Mouse (Mus musculus) G1E-ER4 (cell line): Measurements from ENCODE around the gene Furin. TPM values are rescaled to one million over a fixed set of nuclear protein-coding genes. Genes with fewer than 3 reads are reported as not detected.

ENCODE experiments used
- GATA1 ChIP-seq: IDR thresholded peaks from one replicate; pipeline ENCODE4 v1.8.0; 2012; ENCODE audit warnings: low read length, inconsistent platforms
- polyA plus RNA-seq: library from polyadenylated mRNA; stranded (reverse); fragments of >175 nt; gene quantifications from 2 replicates; pipeline ENCODE4 v1.2.3, GENCODE M21; 2012

Gene Furin
- polyA plus RNA-seq, 1 experiment, result 123 TPM

DNA sequence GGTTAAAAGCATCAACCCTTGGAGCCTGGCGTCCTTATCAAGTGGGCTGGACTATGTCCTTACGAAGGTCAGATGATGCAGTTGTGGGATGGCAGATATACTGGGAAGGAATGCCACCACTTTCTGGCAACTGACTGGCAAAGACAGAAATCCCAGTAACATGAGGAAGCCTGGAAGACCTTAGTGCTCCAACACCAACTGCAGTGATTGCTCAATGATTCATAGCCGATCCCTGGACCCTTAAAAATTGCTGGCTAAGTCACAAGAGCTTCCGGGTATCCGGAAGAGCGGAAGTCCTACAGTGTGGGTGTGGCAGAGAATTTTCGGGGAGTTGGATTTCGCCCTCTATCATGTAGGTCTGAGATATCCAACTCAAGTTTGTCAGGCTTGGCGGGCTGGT, 59.1 kb downstream of the Furin start:
- no peak for TF ChIP-seq GATA1

- no peak for TF ChIP-seq GATA1
Observed at GRCm38 (mm10) chr7:80343270-80344018, 61.8 kb downstream of the Furin start.

DNA sequence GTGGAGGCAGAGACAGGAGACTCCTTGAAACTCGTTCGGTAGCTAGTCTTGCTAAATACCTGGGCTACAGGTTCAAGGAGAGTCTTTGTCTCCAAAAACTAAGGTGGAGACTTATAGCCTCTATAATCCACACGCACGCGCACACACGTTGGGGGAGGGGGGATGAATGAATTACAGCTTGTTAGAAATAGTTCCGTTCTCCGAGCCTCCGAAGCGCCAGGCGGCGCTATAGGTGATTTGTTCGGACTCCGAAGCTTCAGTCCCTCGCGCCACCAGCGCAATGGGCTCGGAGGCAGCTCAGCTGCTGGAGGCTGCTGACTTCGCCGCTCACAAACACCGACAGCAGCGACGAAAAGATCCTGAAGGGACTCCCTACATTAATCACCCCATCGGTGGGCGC, 62.4 kb downstream of the Furin start, which contains the start of gene Hddc3:
Hddc3 (plus strand) TSS at position 247 of the 400 bp plus-strand sequence.
- TF ChIP-seq GATA1, result no peak

- TF ChIP-seq GATA1, result no peak
Observed at GRCm38 (mm10) chr7:80341793-80342192, 63.4 kb downstream of the Furin start.

DNA sequence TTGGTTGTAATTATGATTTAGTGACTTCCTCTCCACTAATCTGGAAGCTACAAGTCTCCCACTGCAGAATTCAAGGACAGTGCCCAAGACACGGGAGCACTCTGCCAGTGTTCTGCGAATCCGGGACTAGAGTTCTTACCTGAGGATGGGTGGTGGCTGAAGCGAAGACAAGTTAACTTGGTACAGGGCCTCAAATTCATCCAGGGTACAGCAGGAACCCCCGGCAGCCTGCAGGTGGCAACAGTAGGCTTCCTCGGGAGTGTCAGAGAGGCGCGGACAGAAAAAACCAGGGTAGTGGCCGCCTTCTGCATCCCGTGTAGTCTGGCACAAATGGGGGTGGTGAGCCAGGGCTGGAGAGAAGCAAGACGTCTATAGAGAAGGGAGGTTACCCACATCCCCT, 64.4 kb downstream of the Furin start, which contains the start of gene Unc45a:
Unc45a (minus strand) TSS at position 213 of the 400 bp plus-strand sequence.
- TF ChIP-seq GATA1, result no peak

DNA sequence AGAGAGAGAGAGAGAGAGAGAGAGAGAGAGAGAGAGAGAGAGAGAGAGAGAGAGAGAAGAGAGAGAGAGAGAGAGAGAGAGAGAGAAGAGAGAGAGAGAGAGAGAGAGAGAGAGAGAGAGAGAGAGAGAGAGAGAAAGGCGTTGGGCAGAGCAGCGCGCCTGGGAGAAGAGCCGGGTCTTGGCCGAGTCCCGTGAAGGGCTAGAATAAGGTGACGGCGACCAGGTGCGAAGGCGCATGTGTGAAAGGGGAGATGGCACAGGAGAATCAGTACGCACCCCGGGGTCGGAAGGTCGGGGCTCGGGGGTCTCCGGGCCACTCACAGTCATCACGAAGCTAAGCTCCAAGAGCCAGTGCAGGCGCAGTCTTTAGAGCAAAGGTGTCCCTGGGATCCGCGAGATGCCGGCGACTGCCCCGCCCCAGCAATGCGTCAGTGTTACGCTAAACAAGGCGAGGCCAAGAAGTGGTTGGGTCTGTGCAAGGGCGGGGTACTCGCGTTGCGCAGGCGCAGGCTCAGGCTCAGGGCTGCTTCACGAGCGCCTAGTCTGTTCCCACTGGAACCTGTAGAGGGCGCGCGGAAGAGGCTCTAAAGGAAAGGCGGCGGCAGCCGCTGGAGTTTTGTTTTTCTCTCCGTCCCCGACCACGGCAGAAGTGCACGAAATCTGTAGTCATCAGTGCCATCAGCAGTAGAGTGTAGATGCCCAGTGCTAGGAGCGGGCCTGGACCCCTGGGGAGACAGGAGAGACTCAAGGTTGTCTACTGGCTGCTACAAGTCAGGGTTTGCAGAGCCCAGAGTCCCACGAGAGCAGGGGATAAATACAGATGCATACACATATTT, 65.2 kb downstream of the Furin start:
- TF ChIP-seq GATA1, result no peak

- TF ChIP-seq GATA1, result no peak
Observed at GRCm38 (mm10) chr7:80339371-80339770, 65.9 kb downstream of the Furin start.

Other genes starting within 250 kb of the Furin start
- gene Sema4b, start 218.6 kb downstream of the Furin start, polyA plus RNA-seq, result 18.5 and 25.3 TPM in 2 replicates
- gene Cib1, start 172.6 kb downstream of the Furin start, polyA plus RNA-seq, result 62.3 and 76.0 TPM in 2 replicates
- gene Gdpgp1, start 172.6 kb downstream of the Furin start, polyA plus RNA-seq, result 5.3 and 6.0 TPM in 2 replicates
- 0.43 and 0.80 TPM in 2 replicates for gene Ttll13, start 159.1 kb downstream of the Furin start, polyA plus RNA-seq
- gene Ngrn, start 144.2 kb downstream of the Furin start, polyA plus RNA-seq, result 44.2 and 71.4 TPM in 2 replicates
- 7.1 and 7.2 TPM in 2 replicates for gene Vps33b, start 135.8 kb downstream of the Furin start, polyA plus RNA-seq
- gene Prc1, start 111.0 kb downstream of the Furin start, polyA plus RNA-seq, result 18.3 and 22.7 TPM in 2 replicates
- 22.2 and 24.7 TPM in 2 replicates for gene Rccd1, start 81.0 kb downstream of the Furin start, polyA plus RNA-seq
- gene Unc45a, start 64.4 kb downstream of the Furin start, polyA plus RNA-seq, result 51.5 and 61.6 TPM in 2 replicates
- gene Hddc3, start 62.3 kb downstream of the Furin start, polyA plus RNA-seq, result 84.0 and 146 TPM in 2 replicates
- gene Man2a2, start 34.1 kb downstream of the Furin start, polyA plus RNA-seq, result 23.0 and 31.2 TPM in 2 replicates
- 0.70 and 0.98 TPM in 2 replicates for gene Fes, start 17.5 kb downstream of the Furin start, polyA plus RNA-seq
- gene Blm, start 129.7 kb upstream of the Furin start, polyA plus RNA-seq, result 152 and 215 TPM in 2 replicates